Mouse (Mus musculus): ENCODE data around the gene Gm21981.

GRCm38 (mm10) chr17:47671988-47672310 is 22.3 kb downstream of the Gm21981 start:
- no peak for TF ChIP-seq POLR2A (IDR thresholded peaks at IDR 0.05; ENCODE audit: insufficient read length, low read depth)
- TF ChIP-seq MYOG (IDR thresholded peaks at IDR 0.05; ENCODE audit: control insufficient read depth in 1 of 3, insufficient read depth in 1 of 3, insufficient read length in 2 of 3, low read depth in 2 of 3): no peak
- TF ChIP-seq MAX (IDR thresholded peaks at IDR 0.05; ENCODE audit: low read depth): no peak
- TF ChIP-seq USF1 (IDR thresholded peaks at IDR 0.05; ENCODE audit: low read depth): no peak
- TF ChIP-seq POLR2AphosphoS2 (IDR thresholded peaks at IDR 0.05; ENCODE audit: insufficient read length, low read depth): no peak

Measured in myocyte (in vitro differentiated cells).